Mouse (Mus musculus): ENCODE results near the gene Timm8a2. TPM values are rescaled to one million over a fixed set of nuclear protein-coding genes. Genes with fewer than 3 reads are reported as not detected.

The Timm8a2 gene
- polyA plus RNA-seq, 2 experiments, result not detected

GRCm38 (mm10) chr14:122023928-122024327 is 10.5 kb upstream of the Timm8a2 start:
- Histone ChIP-seq H3K4me3 (ENCODE audit: insufficient read depth in 1 of 2, low read depth in 2 of 2, low read length in 2 of 2) (no peak overlapping the region), H3K27me3 (ENCODE audit: control insufficient read depth, insufficient read depth, low read length) (no peaks in the 10 kb centered on the region), H3K27ac (no peak overlapping the region), H3K4me1 (replicated peaks; ENCODE audit: control insufficient read depth in 2 of 2, insufficient read depth in 2 of 2, low read length in 1 of 2) (peaks cover 5 to 31% of the 10 kb centered on the region in 2 experiments), H3K9me3 (ENCODE audit: control insufficient read depth, low read length) (no peaks in the 10 kb centered on the region), H3K4me2 (ENCODE audit: low read depth) (no peak overlapping the region), H3K9ac (replicated peaks) (no peak overlapping the region), H3K36me3 (replicated peaks; ENCODE audit: control insufficient read depth, insufficient read depth, low read depth) (no peaks in the 10 kb centered on the region)
- DNase-seq (ENCODE audit: low read depth in 3 of 3, low spot score in 3 of 3) (peak in 2 of 3 experiments; percentile 26 to 28), ATAC-seq (ENCODE audit: insufficient read depth) (peak; percentile 78)
- no peak for TF ChIP-seq CTCF (IDR thresholded peaks at IDR 0.05; ENCODE audit: low read depth)
- peak; percentile 53 for TF ChIP-seq EP300 (IDR thresholded peaks at IDR 0.05; ENCODE audit: low read depth)

GRCm38 (mm10) chr14:122028926-122029745 is 5.3 kb upstream of the Timm8a2 start:
- no peak overlapping the region for H3K4me2 ChIP-seq (ENCODE audit: low read depth)
- no peaks in the 10 kb centered on the region for H3K36me3 ChIP-seq (replicated peaks; ENCODE audit: control insufficient read depth, insufficient read depth, low read depth)
- TF ChIP-seq EP300 (IDR thresholded peaks at IDR 0.05; ENCODE audit: low read depth), result no peak
- TF ChIP-seq CTCF (IDR thresholded peaks at IDR 0.05; ENCODE audit: low read depth), result no peak
- no peak overlapping the region for H3K27ac ChIP-seq
- no peaks in the 10 kb centered on the region for H3K9me3 ChIP-seq (ENCODE audit: control insufficient read depth, low read length)
- ATAC-seq (ENCODE audit: insufficient read depth) (no peak), DNase-seq (ENCODE audit: low read depth in 3 of 3, low spot score in 3 of 3) (no peak)
- H3K4me1 ChIP-seq (replicated peaks; ENCODE audit: control insufficient read depth in 2 of 2, insufficient read depth in 2 of 2, low read length in 1 of 2), result peaks cover 3 to 15% of the 10 kb centered on the region in 2 experiments; a peak in 3 of 4 replicates
- no peak overlapping the region for H3K4me3 ChIP-seq (ENCODE audit: insufficient read depth in 1 of 2, low read depth in 2 of 2, low read length in 2 of 2)
- H3K9ac ChIP-seq (replicated peaks), result no peak overlapping the region
- no peaks in the 10 kb centered on the region for H3K27me3 ChIP-seq (ENCODE audit: control insufficient read depth, insufficient read depth, low read length)
- WGBS (ENCODE audit: insufficient replicate concordance), result 43% methylated on average over 11 of the region's 11 CpGs

DNA sequence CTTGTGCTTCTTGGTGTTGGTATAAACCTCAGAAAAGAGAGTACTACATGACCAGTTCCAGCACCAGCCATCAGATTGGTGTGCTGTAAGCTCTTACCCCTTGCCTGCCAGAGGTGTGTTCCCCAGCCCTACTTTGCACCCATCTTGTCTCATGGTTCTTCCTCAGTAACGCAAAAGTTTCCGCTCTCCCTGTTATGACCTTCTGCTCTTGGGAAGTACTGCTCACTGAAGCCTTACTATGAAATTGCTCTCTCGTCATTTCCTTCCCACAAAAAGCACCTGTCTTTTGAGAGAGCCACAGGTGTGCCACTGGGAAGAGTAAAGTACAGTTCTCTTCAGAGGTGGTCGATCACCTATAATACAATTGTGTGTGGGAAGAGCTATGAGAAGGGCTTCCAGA is 4.6 kb upstream of the Timm8a2 start:
- 69% methylated on average over 4 of the region's 4 CpGs for WGBS (ENCODE audit: insufficient replicate concordance)
- no peaks in the 10 kb centered on the region for H3K36me3 ChIP-seq (replicated peaks; ENCODE audit: control insufficient read depth, insufficient read depth, low read depth)
- no peaks in the 10 kb centered on the region for H3K9me3 ChIP-seq (ENCODE audit: control insufficient read depth, low read length)
- ATAC-seq (ENCODE audit: insufficient read depth), result no peak
- no peaks in the 10 kb centered on the region for H3K27me3 ChIP-seq (ENCODE audit: control insufficient read depth, insufficient read depth, low read length)
- no peak overlapping the region for H3K9ac ChIP-seq (replicated peaks)
- H3K4me1 ChIP-seq (replicated peaks; ENCODE audit: control insufficient read depth in 2 of 2, insufficient read depth in 2 of 2, low read length in 1 of 2), result peaks cover 0 to 9% of the 10 kb centered on the region in 2 experiments; a peak in 2 of 4 replicates
- no peak for TF ChIP-seq CTCF (IDR thresholded peaks at IDR 0.05; ENCODE audit: low read depth)
- no peak for TF ChIP-seq EP300 (IDR thresholded peaks at IDR 0.05; ENCODE audit: low read depth)
- no peak overlapping the region for H3K4me2 ChIP-seq (ENCODE audit: low read depth)
- H3K27ac ChIP-seq, result no peak overlapping the region
- H3K4me3 ChIP-seq (ENCODE audit: insufficient read depth in 1 of 2, low read depth in 2 of 2, low read length in 2 of 2), result no peak overlapping the region
- DNase-seq (ENCODE audit: low read depth in 3 of 3, low spot score in 3 of 3), result no peak

- H3K4me1 ChIP-seq (replicated peaks; ENCODE audit: control insufficient read depth in 2 of 2, insufficient read depth in 2 of 2, low read length in 1 of 2), result peaks cover 0 to 9% of the 10 kb centered on the region in 2 experiments; a peak in 2 of 4 replicates
- H3K4me2 ChIP-seq (ENCODE audit: low read depth), result no peak overlapping the region
- H3K27me3 ChIP-seq (ENCODE audit: control insufficient read depth, insufficient read depth, low read length), result no peaks in the 10 kb centered on the region
- H3K27ac ChIP-seq, result no peak overlapping the region
- ATAC-seq (ENCODE audit: insufficient read depth) (no peak), DNase-seq (ENCODE audit: low read depth in 3 of 3, low spot score in 3 of 3) (no peak)
- 46% methylated on average over 2 of the region's 2 CpGs for WGBS (ENCODE audit: insufficient replicate concordance)
- H3K9ac ChIP-seq (replicated peaks), result no peak overlapping the region
- H3K4me3 ChIP-seq (ENCODE audit: insufficient read depth in 1 of 2, low read depth in 2 of 2, low read length in 2 of 2), result no peak overlapping the region
- TF ChIP-seq CTCF (IDR thresholded peaks at IDR 0.05; ENCODE audit: low read depth), result no peak
- no peak for TF ChIP-seq EP300 (IDR thresholded peaks at IDR 0.05; ENCODE audit: low read depth)
- no peaks in the 10 kb centered on the region for H3K9me3 ChIP-seq (ENCODE audit: control insufficient read depth, low read length)
- no peaks in the 10 kb centered on the region for H3K36me3 ChIP-seq (replicated peaks; ENCODE audit: control insufficient read depth, insufficient read depth, low read depth)
Observed at GRCm38 (mm10) chr14:122032045-122032444, 2.4 kb upstream of the Timm8a2 start.

DNA sequence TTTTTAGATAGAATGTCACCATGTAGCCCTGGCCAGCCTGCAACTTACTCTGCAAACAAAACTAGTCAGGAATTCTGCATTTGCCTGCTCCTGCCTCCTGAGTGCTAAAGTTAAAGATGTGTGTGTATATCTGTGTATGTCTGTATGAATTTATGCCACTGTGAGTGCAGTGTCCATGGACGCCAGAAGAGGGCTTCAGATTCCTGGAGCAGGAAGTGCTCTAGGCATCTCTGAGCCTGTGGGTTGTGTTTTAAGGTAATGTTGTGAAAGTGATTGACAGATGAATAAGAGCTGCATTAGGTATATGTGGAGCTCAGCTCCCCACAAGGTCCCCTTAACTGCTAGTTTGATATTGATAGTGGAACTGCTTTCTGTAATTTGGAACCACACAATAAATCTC is 707 bp downstream of the Timm8a2 start:
- no peak overlapping the region for H3K9ac ChIP-seq (replicated peaks)
- H3K4me1 ChIP-seq (replicated peaks; ENCODE audit: control insufficient read depth in 2 of 2, insufficient read depth in 2 of 2, low read length in 1 of 2), result no peaks in the 10 kb centered on the region
- no peak for ATAC-seq (ENCODE audit: insufficient read depth)
- H3K36me3 ChIP-seq (replicated peaks; ENCODE audit: control insufficient read depth, insufficient read depth, low read depth), result no peaks in the 10 kb centered on the region
- no peak overlapping the region for H3K27ac ChIP-seq
- H3K9me3 ChIP-seq (ENCODE audit: control insufficient read depth, low read length), result no peaks in the 10 kb centered on the region
- H3K4me3 ChIP-seq (ENCODE audit: insufficient read depth in 1 of 2, low read depth in 2 of 2, low read length in 2 of 2), result no peak overlapping the region
- no peaks in the 10 kb centered on the region for H3K27me3 ChIP-seq (ENCODE audit: control insufficient read depth, insufficient read depth, low read length)
- TF ChIP-seq EP300 (IDR thresholded peaks at IDR 0.05; ENCODE audit: low read depth), result no peak
- TF ChIP-seq CTCF (IDR thresholded peaks at IDR 0.05; ENCODE audit: low read depth), result no peak
- WGBS (ENCODE audit: insufficient replicate concordance), result 68% methylated on average over 1 of the region's 1 CpGs
- no peak overlapping the region for H3K4me2 ChIP-seq (ENCODE audit: low read depth)
- DNase-seq (ENCODE audit: low read depth in 3 of 3, low spot score in 3 of 3), result no peak

All from liver, embryonic 14.5 days (tissue).